Mouse (Mus musculus) T-cell, adult 2 months (primary cell): Measurements from ENCODE around the gene Smg1.

Experiments used
- DNase-seq: peaks from one replicate; pipeline ENCODE4 v3.0.0; 2022; ENCODE audit warnings: low spot score

Gene Smg1

DNA sequence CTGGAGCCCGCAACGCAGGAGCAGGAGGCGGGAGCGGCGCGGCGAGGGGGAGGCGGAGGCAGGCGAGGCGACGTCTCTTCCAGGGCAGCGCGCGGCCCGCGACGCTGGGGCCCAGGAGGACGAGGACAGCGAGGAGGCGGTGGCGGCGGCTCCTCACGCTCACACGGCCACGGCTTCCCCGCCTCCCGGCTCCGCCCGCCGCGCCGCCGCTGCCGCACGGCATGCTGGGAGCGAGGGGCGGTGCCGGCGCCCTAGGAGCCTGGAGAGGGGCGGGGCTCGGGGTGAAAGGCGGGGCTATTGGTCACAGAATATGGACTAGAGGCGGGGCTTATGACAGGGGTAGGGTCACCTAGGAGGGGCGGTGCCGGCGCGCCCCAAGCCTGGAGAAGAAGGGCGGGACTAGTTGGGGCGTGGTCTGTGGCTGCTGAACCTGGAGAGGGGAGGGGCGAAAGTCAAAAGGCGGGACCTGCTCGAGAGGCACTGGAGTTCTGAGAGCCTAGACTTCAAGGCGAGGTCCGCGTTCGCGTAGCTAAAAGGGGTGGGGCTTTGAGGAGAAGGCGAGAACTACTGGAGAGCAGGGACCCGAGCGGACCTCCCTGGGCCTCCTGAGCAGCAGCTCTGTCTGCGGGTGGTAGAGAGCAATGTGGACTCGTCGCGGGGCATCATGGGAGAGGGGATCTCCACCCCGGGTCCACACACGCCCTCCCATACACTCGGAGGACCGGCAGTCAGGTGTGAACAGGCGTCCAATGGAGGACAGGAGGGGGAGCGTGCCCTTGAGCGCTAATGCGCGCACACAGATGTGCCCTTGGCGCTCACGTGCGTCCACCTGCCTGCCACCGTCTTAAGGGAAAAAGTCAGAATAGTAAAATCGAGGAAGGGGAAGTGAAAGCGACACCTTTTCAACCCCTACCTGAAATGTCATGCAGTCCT lies at the start of gene Smg1:
TSS of gene Smg1 (minus strand) at position 218 of the 933 bp plus-strand sequence.
- peak; percentile 100 for DNase-seq

DNA sequence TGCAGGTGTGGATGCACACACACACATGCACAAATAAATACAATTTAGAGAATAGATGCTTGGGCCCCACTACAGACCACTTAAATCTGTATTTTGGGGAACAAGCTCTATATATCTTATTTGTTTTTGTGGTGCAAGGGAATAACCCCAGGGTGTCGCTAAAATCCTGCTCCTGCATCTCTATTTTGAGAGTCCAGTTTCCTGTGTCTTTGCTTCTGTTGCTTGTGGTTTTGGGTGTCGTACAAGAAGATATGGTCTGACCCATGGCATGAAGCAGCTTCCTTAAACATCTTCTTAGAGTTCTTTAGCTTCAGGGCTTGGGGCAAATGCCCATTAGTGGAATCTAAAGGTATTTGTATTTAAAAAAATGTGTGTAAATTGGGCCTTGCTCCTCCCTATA lies 39.7 kb upstream of the Smg1 start:
- no peak for DNase-seq

DNA sequence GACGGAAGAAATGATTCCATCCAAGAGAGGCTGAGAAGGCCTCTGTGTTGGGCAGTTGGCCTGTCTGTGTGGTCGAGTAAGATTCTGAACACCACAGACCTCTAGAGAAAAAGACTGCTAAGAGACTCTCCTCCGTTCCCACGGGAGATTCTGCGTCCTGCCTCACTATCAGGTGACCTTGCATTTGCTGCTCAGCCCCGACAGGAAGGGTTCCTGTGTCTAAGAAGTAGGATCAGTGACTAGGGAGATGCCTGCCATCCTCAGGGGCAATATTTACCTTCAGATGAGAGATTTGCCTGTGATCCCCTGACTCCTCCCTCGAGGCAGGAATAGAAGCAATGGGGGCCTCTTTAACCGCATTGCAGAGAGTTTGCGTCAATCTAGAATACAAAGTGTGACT lies 39.1 kb upstream of the Smg1 start:
- DNase-seq: no peak

DNA sequence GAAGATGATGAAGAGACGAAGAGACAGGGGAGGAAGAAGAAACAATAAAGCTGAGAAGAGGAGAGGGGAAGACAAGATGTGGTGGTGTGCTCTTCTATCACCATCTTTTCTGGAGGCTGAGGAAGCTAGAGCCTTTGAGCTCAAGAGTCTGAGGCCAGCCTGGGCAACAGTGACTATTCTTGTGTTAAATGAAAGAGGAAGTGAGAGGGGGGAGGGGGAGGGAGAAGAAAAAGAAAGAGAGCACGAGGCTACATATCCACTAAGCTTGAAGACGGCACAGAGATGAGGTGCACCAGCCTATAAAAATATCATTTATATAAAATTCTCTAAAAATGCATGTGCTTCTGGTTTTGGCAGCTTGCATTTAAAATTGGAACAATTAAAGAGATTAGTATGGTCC lies 36.1 kb upstream of the Smg1 start:
- peak; percentile 36 for DNase-seq

DNA sequence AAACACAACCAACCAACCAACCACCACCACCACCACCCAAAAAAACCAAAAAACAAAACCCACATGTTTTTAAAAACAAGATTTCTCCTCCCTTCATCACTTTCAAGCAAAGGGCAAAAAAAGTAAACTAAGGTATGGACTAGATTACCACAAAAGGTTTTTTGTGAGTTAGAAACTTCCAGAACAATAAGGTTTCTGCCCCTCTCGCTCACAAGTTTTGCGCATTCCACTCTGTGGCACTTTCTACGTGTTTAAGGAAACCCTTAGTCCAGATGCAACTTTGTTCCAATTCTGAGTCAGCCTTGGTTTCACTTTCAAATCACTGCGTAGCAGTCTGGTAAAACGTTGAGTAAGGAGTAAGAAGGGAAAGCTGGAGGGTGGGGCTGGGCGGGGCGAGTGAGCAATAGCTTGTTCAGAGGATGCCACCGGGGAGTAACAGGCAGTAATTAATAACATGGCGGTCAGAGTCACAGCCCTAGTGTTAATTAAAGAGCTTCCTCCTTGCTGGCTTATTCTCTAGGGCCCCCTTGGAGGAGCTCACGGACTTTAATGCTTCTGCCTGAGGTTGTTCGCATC lies 34.0 kb upstream of the Smg1 start:
- peak; percentile 77 for DNase-seq

DNA sequence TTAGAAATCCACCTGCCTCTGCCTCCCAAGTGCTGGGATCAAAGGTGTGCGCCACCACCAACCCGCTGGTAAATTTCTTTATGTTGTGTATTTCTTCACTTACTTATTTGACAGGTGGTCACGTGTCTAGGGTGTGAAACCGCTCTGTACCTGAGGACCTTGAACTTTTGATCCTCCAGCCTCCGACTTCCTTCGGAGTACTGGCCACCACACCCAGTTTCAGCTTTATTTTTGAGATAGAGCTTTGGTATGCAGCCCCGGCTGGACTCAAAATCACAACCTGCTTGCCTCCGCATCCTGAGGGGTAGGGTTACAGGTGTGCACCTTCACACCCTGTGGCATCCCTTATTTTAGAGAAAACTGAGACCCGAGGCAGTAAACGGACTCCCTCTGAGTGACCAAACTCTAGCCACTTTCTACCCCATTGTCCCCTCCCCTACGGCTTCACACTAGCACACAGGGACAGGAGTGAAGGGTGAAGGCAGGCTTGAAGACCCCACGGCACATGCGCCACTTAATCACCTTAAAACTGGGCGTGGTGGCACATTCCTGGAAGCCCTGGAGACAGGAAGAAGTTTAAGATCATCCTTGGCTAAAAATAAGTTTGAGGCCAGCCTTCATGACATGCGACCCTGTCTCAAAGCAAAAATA lies 33.3 kb upstream of the Smg1 start:
- DNase-seq: peak; percentile 17

DNA sequence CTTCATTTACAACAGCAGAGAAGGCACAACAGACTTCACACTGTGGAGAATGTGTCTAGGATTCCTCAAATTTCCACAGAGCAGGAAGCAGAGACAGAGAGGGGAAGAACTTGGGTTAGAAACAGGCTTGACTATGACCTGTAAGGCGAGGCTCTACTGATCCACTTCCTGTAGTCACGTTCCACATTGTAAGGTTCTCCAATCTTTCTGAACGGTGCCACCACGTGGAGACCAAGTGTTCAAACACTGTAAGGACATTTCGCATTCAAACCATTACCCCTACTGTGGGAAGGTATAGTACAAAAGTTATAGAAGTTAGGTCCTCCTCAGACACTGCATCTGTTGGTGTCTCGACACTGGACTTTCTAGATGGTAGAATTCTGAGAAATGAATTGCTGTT lies 31.8 kb upstream of the Smg1 start:
- DNase-seq: peak; percentile 58

DNA sequence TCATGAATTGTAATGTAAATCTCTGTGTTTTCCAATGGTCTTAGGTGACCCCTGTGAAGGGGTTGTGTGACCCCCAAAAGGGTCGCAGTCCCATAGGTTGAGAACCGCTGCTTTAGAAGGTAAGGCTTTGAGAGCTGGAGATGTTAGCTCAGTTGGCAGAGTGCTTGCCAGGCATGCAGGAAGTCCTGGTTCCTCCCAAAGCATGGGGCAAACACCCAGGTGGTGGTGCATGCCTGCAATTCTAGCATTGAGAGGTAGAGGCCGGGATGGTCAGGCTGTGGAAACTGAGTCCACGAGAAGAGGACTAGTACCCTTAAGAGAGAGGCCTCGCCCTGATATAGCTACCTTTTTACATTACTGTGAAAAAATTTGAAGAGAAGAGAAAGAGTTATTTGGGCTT lies 31.4 kb upstream of the Smg1 start:
- DNase-seq: peak; percentile 19

DNA sequence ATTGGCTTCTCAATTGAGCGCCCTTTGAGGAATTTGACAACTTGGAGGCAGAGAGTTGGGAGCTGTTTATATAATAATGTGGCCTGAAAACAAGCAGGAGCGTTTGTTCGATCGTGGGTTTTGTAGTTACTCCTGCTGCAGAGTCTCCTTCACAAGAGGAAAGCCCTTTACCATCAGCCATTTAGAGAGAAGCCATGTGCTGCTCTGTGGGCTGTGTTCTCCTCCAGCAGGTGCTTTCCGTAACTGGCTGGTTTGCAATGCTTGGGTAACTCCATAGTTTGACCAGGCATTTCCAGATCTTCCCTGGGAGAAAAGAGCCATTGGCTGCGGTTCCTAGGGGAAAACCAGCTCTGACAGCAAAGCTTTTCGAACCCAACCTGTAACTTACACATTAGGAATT lies 30.7 kb upstream of the Smg1 start:
- no peak for DNase-seq

DNA sequence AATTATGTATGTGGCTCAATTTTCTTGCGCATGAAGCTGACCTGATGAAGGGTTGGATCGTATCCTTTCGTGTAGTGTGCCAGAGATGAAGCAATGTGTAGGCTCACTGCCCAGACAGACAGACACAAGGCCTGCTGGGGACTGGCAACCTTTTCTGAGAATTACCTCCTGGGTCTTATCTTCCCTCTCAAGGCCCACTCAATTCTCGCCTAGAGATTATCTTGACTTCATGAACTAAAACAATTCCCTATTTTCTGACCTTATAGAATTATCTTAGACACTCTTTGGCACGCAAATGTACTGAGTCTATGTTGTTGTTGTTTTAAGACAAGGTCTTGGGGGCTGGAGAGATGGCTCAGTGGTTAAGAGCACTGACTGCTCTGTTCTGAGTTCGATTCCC lies 22.6 kb upstream of the Smg1 start:
- no peak for DNase-seq

DNA sequence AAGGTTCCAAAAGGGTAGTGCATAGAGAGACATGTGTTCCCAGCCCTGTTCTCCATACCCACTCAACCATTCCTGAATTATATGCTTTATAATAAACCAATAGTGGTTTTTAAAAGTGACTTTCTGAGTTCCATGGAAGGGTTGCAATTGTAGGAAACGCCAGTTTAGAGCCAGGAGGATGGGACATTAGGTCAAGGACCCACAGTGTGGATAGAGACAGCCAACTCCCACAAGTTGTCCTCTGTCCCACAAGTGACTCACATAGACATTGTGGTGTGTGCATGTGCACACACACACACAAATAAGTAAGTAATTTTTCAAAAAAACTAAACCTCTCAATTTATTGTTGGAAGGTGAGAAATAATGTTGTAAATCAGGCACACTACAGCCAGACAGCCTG lies 20.1 kb upstream of the Smg1 start:
- no peak for DNase-seq

DNA sequence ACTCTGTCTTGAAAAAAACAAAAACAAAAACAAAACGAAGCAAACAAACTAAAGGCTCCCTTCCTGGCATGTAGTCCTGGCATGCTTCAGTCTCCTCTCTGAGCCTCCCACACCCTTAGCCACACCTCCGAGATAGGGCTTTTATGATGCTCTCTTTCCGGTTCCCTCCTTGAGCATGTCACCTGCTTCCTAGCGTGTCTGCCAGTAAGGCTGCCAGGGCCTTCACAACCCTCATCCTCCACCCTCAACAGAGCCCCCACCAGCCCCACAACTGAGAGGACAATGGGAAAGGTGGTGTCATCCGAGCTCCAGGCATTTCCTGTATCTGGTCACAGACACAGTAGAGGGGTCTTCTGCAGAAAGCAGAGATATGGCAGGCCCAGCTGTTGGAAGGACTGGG lies 18.9 kb upstream of the Smg1 start:
- DNase-seq: peak; percentile 70

DNA sequence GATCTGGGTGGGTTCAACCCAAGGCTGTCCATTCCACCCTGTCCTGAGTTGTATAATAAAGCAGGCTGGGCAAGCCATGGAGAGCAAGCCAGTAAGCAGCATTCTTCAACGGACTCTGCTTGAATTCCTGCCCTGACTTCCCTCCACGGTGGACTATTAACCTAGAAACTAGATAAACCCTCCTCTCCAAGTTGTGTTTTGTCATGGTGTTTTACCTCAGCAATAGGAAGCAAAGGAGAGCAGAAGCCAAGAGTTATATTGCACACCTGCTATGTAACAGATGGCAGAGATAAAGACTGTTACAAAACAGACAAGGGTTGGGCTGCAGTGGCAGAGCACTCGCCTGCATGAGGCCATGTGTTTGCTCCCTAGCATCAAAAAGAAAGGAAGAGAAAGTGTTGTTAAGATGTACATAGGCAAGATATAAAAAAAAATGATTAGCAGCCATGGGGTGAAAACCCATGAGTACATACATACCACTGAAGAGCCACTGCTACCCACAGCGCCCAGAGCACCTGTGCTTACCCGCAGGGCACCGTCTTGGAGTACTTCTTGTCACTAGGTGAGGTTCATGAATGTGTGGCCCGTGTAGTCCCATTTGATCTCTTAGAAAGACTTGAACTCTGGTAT lies 16.3 kb upstream of the Smg1 start:
- peak; percentile 35 for DNase-seq

DNA sequence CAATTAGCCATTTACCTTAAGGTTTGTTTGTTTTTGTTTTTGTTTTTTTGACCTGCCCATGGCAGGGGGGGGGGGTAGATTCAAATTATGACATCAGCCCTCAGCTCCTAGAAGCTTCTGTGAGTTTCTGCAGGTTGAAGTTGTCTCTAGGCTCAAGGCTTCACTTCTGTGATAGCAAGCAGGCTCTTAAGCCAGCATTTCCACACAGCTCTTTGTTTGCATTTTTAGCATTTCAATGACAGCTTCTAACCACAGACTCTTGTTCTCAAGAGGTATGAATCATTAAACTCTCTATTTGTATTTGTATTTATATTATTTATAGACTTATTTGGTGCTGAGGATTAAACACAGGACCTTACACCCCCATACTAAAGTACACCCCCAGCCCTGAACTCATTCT lies 15.0 kb upstream of the Smg1 start:
- DNase-seq: no peak

DNA sequence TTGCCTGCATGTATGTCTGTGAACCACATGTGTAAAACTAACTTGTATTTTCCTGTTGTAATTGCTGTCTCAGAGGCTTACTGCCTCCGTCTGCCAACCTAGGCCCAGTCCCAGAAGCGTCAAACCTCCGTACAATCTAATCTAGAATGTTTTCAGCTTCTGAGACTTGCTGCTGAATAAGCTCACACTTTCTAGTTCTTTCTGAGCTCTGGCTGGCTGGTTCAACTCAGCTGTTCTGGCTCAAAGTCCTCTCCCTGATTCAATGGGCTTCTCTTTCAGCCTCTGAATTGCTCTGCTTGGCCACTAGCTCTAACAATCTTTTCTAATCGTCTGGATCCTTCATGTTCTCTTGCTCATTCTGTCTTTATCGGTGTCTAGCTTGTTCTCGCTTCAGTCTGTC lies 13.3 kb upstream of the Smg1 start:
- DNase-seq: no peak

DNA sequence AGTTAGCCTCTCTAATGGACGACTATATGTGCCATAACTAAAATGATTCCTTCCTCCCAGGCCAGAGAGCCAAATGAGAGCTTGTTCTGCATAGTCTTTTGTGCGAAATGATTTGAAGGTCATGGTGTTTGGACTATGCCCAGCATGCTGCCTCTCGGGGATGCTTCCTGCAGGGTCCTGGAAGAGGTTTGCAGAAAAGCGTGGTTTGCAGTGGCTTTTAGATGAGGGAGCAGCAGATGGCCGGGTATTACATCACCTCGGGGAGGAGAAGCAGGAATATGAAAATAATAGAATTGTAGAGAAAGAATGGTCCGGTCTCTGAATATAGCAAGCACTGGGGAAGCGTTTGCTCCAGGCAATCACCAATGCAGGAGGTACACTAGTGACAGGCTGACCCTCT lies 11.0 kb upstream of the Smg1 start:
- no peak for DNase-seq

DNA sequence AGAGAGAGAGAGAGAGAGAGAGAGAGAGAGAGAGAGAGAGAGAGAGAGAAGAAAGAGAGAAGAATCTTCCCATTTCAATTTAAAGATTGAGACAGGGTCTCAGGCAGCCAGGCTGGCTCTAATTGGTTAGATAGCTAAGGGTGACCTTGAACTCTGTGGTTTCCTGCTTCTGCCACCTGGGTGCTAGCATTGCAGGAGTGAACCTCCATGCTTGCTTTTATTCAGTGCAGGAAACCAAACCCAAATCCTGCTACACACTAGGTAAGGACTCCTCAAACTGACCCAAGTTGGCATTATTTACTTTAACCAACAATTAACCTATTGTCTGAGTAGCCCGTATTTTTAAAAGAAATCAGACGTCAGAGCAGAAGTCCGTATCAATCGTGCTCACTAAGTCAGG lies 10.5 kb upstream of the Smg1 start:
- DNase-seq: peak; percentile 33

DNA sequence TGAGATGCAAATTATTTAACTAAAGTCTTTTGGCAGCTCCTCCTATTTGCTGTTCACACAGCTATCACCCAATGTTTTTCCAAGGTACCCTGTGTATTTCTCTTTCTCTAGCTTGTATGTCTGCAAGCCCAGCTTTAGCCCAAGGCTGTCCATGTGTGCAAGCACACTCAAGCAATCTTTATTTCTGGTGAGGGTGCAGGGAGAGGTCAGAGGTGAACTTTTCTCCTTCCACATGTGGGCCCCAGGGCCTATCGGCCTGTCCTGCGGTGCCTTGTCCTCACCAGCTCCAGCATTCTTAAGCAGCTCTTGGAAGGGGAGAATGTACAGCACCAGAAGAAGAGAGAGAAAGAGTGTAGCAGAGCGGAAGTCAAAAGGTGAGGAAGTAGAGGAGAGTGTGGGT lies 9.5 kb upstream of the Smg1 start:
- no peak for DNase-seq

DNA sequence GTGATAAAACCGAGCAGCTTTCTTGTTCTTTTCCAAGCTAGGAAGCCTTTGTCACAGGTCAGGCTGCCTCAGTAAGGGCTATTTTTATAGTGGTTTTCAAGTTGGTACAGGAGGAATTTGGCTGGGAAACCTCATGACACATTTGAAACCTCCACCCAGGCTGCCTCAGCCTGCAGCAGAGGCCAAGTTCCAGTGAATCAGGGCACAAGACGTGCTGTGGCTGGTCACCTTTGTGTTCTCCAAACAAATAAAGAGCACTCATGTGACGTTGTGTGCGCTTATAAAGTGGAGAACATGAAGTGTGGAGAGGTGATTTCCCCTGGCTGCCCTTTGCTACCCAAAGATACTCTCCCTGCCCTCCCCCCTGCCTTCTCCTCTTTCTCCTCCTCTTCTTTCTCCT lies 8.9 kb upstream of the Smg1 start:
- no peak for DNase-seq

DNA sequence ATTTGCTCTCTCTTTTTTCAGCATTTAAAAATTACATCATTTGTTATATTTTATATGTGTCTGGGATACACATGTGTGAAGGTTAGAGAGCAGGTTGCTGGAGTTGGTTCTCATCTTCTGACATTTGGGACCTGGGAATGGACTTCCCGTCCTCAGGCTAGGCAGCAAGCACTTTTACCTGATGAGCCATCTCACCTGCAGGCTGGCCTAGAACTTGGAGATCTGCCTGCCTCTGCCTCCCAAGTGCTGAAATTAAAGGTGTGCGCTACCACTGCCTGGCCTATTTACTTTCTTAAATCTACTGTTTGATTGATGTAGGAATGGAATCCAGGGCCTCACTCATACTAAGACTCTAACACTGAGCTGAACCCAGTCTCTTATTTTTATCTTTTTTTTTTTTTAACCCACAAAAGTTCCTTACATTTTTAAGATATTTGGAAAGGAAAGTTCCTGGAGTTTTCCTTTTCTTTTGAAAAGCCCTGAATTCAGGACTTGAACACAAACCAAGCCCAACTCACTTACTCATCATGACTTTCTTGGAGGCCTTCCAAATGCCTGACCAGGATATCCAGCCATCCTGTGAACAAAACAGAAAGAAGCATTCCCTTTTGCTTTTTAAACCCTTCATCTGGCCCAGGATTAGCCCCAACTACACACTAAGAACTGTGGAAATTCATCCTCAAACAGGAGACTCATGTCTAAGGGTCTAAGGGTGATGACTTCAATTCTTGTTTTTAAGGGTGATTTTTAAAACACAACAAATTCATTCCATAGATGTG lies 8.1 kb upstream of the Smg1 start:
- no peak for DNase-seq

DNA sequence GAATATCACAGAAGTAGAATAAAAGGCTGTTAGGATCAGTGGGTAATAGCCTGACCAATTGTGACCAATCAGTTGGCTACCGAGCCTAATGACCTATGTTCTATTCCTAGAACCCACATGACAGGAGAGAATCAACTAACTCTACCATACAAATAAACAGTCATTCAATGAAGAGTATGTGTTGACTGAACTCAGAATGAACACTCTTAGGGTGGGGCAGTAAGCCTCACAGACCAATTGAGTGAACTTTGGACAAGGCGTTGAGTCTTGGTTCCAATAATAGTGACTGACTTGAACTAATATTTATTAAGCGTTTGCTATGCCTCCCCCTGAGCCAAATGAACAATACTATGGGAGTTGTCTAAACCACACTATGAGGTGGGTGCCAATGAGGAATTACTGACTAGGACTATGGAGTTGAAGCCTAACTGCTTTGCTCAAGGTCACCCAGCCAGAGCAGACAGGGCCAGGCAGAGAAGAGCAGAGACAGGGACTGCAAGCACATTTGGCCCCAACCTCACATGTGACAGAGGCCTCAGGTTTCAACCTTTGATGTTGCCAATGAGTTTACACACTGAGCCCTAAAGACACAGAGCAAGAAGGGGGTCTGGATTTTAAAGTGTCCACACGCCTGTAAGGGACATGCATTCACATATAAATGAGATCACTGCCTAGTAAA lies 7.2 kb upstream of the Smg1 start:
- no peak for DNase-seq
